Mouse (Mus musculus) CH12.LX (cell line): ENCODE results near the gene Cyp2w1.

Source experiments
- CTCF ChIP-seq, 2 experiments: IDR thresholded peaks in 1 of 2; conservative IDR thresholded peaks in 1 of 2; 2 replicates each; pipeline ENCODE4 v1.5.1; 2011 to 2012; ENCODE audit warnings: low read depth in 2 of 2, low read length in 2 of 2, improper control_type of control experiment in 1 of 2, inconsistent platforms in 1 of 2, mild to moderate bottlenecking in 1 of 2, moderate library complexity in 1 of 2
- ELF1 ChIP-seq: IDR thresholded peaks from 2 replicates; pipeline ENCODE4 v1.6.1; 2014; ENCODE audit warnings: low read depth, mild to moderate bottlenecking, inconsistent platforms, low read length, improper control_type of control experiment
- EP300 ChIP-seq: IDR thresholded peaks from 2 replicates; pipeline ENCODE4 v1.6.1; 2011; ENCODE audit warnings: low read length, improper control_type of control experiment
- JUND ChIP-seq: conservative IDR thresholded peaks from 2 replicates; pipeline ENCODE4 v1.6.1; 2011; ENCODE audit warnings: low read depth, low read length, improper control_type of control experiment
- MAX ChIP-seq: IDR thresholded peaks from 2 replicates; pipeline ENCODE4 v1.6.1; 2011; ENCODE audit warnings: low read length, improper control_type of control experiment
- POLR2A ChIP-seq: IDR thresholded peaks from 2 replicates; pipeline ENCODE4 v1.6.1; 2011; ENCODE audit warnings: low read depth, mild to moderate bottlenecking, improper control_type of control experiment, low read length
- UBTF ChIP-seq: IDR thresholded peaks from 2 replicates; pipeline ENCODE4 v1.6.1; 2012; ENCODE audit warnings: low read depth, mild to moderate bottlenecking, inconsistent platforms, low read length, improper control_type of control experiment, moderate library complexity
- ZC3H11A ChIP-seq: IDR thresholded peaks from 2 replicates; pipeline ENCODE4 v1.6.1; 2012; ENCODE audit warnings: low read depth, mild to moderate bottlenecking, inconsistent platforms, low read length, improper control_type of control experiment
- ZMIZ1 ChIP-seq: IDR thresholded peaks from 2 replicates; pipeline ENCODE4 v1.6.1; 2012; ENCODE audit warnings: low read depth, mild to moderate bottlenecking, inconsistent platforms, low read length, improper control_type of control experiment
- ZNF384 ChIP-seq: IDR thresholded peaks from 2 replicates; pipeline ENCODE4 v1.6.1; 2012; ENCODE audit warnings: low read depth, low read length, improper control_type of control experiment, inconsistent platforms

- no peak for TF ChIP-seq CTCF (conservative IDR thresholded peaks at IDR 0.05 in 1 of 2, IDR thresholded peaks at IDR 0.05 in 1 of 2; ENCODE audit: low read depth in 2 of 2, low read length in 2 of 2)
- no peak for TF ChIP-seq POLR2A
- no peak for TF ChIP-seq ZNF384
- no peak for TF ChIP-seq MAX
- no peak for TF ChIP-seq ZC3H11A
- TF ChIP-seq EP300: no peak
- TF ChIP-seq UBTF: no peak
- no peak for TF ChIP-seq ELF1
- TF ChIP-seq ZMIZ1: no peak
- no peak for TF ChIP-seq JUND
Measured at GRCm38 (mm10) chr5:139359244-139359643, 6.8 kb downstream of the Cyp2w1 start.
